ENCODE assay signal across 17 mouse cellular contexts in the genomic region with DNA sequence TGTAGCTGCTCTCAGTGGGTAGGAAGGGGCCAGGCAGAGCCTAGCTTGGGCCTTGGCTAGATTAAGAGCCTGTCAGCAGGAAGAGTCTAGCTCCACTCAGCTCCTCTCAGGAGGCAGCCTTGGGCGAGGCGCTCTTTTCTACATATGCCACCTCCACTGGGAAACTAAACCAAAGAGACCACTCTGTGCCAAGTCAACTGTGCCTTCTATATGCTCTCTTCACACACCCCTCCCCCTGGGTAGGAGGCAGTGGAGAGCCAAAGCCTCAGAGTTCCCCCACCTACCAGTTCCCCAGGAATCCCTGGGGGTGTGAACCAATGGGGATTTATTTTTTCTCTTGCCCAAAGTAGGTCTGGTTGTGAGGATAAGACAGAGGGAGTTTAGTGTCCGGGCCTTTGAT. TPM values are rescaled to one million over a fixed set of nuclear protein-coding genes. Genes with fewer than 3 reads are reported as not detected.
DNase-seq lines count a peak whose midpoint lies in the region; ATAC-seq and TF ChIP-seq lines count a peak whose summit lies in the region.
"Had no signal": no experiment of that assay in that cellular context is flagged by ENCODE, and none has a peak within 500 bp of the region (broad histone marks: within the 10 kb centered on the region; RNA-seq: fewer than 3 reads in every experiment).

No protein-coding gene starts in this region.

- H3K4me3 ChIP-seq in midbrain, embryonic 15.5 days: no peak overlapping the region
- H3K4me3 ChIP-seq in midbrain, embryonic 11.5 days (ENCODE audit: low read depth, low read length): no peak overlapping the region
- H3K4me3 ChIP-seq in CH12.LX (replicated peaks in 1 of 3; ENCODE audit: low read depth in 2 of 3, low read length in 2 of 3, poor library complexity in 1 of 3): no peak overlapping the region
- H3K4me3 ChIP-seq: forebrain, embryonic 10.5 days; heart, embryonic 12.5 days; megakaryocyte, embryonic 14.5 days had no signal

- no peak overlapping the region for H3K9ac ChIP-seq in midbrain, embryonic 15.5 days
- H3K9ac ChIP-seq in midbrain, embryonic 11.5 days (ENCODE audit: low read length): no peak overlapping the region
- H3K9ac ChIP-seq in CH12.LX (ENCODE audit: insufficient read depth, low read depth): no peak overlapping the region
- H3K9ac ChIP-seq: heart, embryonic 12.5 days; liver, embryonic 14.5 days; lung, embryonic 14.5 days had no signal

- no peak for TF ChIP-seq RAD21 in CH12.LX (IDR thresholded peaks at IDR 0.05; ENCODE audit: low read depth, low read length)

- no peaks in the 10 kb centered on the region for H3K79me2 ChIP-seq in CH12.LX (replicated peaks; ENCODE audit: control insufficient read depth, extremely low read depth, insufficient read depth, poor library complexity, severe bottlenecking)

- H3K27ac ChIP-seq in midbrain, embryonic 15.5 days: no peak overlapping the region
- H3K27ac ChIP-seq in midbrain, embryonic 11.5 days (ENCODE audit: low read depth, low read length): no peak overlapping the region
- H3K27ac ChIP-seq in CH12.LX (ENCODE audit: insufficient read depth, low read depth): no peak overlapping the region
- H3K27ac ChIP-seq: kidney, postnatal 0 days; liver, embryonic 14.5 days had no signal

- H3K9me3 ChIP-seq in midbrain, embryonic 15.5 days: no peaks in the 10 kb centered on the region
- no peaks in the 10 kb centered on the region for H3K9me3 ChIP-seq in midbrain, embryonic 11.5 days (ENCODE audit: control insufficient read depth, low read length)
- H3K9me3 ChIP-seq in CH12.LX (replicated peaks; ENCODE audit: low read length): no peaks in the 10 kb centered on the region
- H3K9me3 ChIP-seq: forebrain, embryonic 10.5 days; heart, embryonic 12.5 days; megakaryocyte, embryonic 14.5 days had no signal

- TF ChIP-seq EP300 in CH12.LX (IDR thresholded peaks at IDR 0.05; ENCODE audit: low read length): no peak

- TF ChIP-seq POLR2A in CH12.LX (IDR thresholded peaks at IDR 0.05; ENCODE audit: low read depth, low read length): no peak

- no peak for TF ChIP-seq CTCF in CH12.LX (conservative IDR thresholded peaks at IDR 0.05 in 1 of 2, IDR thresholded peaks at IDR 0.05 in 1 of 2; ENCODE audit: low read depth in 2 of 2, low read length in 2 of 2)

- dilution Hi-C loops in CH12.LX (cut with MboI; ENCODE audit: extremely low pct_ligation_motif_present, extremely low pct_unique_long_range_greater_than_20kb, low sequenced_read_pairs): no loop called here

- in situ Hi-C loops in CH12.LX (cut with MboI; ENCODE audit: low pct_ligation_motif_present, low pct_unique_long_range_greater_than_20kb, low sequenced_read_pairs): no loop called here

- 0 out of 2 replicates have a peak, but pooled peaks cover 2% of the 10 kb centered on the region for H3K36me3 ChIP-seq in midbrain, embryonic 15.5 days (replicated peaks)
- no peaks in the 10 kb centered on the region for H3K36me3 ChIP-seq in midbrain, embryonic 11.5 days (ENCODE audit: control insufficient read depth, insufficient read depth, low read length)
- peaks cover 27 to 78% of the 10 kb centered on the region in 2 experiments for H3K36me3 ChIP-seq in CH12.LX (replicated peaks in 1 of 2; ENCODE audit: control insufficient read depth in 1 of 2, insufficient read depth in 1 of 2, low read length in 1 of 2)

- H3K4me1 ChIP-seq in midbrain, embryonic 15.5 days: peaks cover 11% of the 10 kb centered on the region
- H3K4me1 ChIP-seq in midbrain, embryonic 11.5 days (ENCODE audit: control insufficient read depth, insufficient read depth, low read length): no peaks in the 10 kb centered on the region
- H3K4me1 ChIP-seq in CH12.LX (ENCODE audit: control insufficient read depth in 1 of 2, insufficient read depth in 2 of 2): peaks cover 3 to 27% of the 10 kb centered on the region in 2 experiments; a peak in 3 of 4 replicates

- 92% methylated on average over 3 of the region's 3 CpGs for WGBS in midbrain, embryonic 15.5 days
- 93% methylated on average over 3 of the region's 3 CpGs for WGBS in midbrain, embryonic 11.5 days

- peak; percentile 16; the same call in 1 of the 2 replicates for ATAC-seq in midbrain, embryonic 15.5 days (replicated peaks)
- no peak for ATAC-seq in midbrain, embryonic 11.5 days (ENCODE audit: low FRiP score)

- DNase-seq in heart, adult 11 months: peak; percentile 90
- DNase-seq in heart, postnatal 4 days: no peak
- no peak for DNase-seq in midbrain, embryonic 11.5 days (ENCODE audit: low spot score, missing footprints)
- DNase-seq in CH12.LX (ENCODE audit: extremely low read depth): no peak
- DNase-seq in brain, adult 2 months (ENCODE audit: low read depth, low spot score): peak; percentile 81
- no peak for DNase-seq in gastrocnemius, postnatal 10 days

- no peak overlapping the region for H3K4me2 ChIP-seq in midbrain, embryonic 15.5 days
- no peak overlapping the region for H3K4me2 ChIP-seq in midbrain, embryonic 11.5 days
- no peak overlapping the region for H3K4me2 ChIP-seq in CH12.LX (ENCODE audit: insufficient read depth, low read depth, poor library complexity, severe bottlenecking)
- H3K4me2 ChIP-seq: heart, embryonic 12.5 days; hindbrain, embryonic 14.5 days; lung, embryonic 14.5 days had no signal

- no peaks in the 10 kb centered on the region for H3K27me3 ChIP-seq in midbrain, embryonic 15.5 days (replicated peaks)
- no peaks in the 10 kb centered on the region for H3K27me3 ChIP-seq in midbrain, embryonic 11.5 days (ENCODE audit: control insufficient read depth, insufficient read depth, low read length)
- H3K27me3 ChIP-seq in CH12.LX (replicated peaks): no peaks in the 10 kb centered on the region
- H3K27me3 ChIP-seq: heart, embryonic 12.5 days; megakaryocyte, embryonic 14.5 days had no signal

TF ChIP-seq in CH12.LX, 34 proteins besides CTCF, POLR2A, EP300 and RAD21:
- no peak for TF ChIP-seq NRF1 (IDR thresholded peaks at IDR 0.05; ENCODE audit: low read depth, low read length)
- TF ChIP-seq CHD2 (IDR thresholded peaks at IDR 0.05; ENCODE audit: low read length): 0 out of 2 replicates have a peak, but pooled peaks have one; percentile 9
- TF ChIP-seq ETS1 (conservative IDR thresholded peaks at IDR 0.05; ENCODE audit: low read depth, low read length): no peak
- TF ChIP-seq GABPA (IDR thresholded peaks at IDR 0.05; ENCODE audit: insufficient replicate concordance, low read depth, low read length): no peak
- TF ChIP-seq ZMIZ1 (IDR thresholded peaks at IDR 0.05; ENCODE audit: low read depth, low read length): no peak

RNA-seq across cellular contexts. Expression of a gene that starts 2.4 kb away (rescaled TPM):
- under 1 TPM in 1 of 2 experiments, not detected in 1; 0.32 TPM for total RNA-seq in heart, postnatal 4 days (2021)
- 5.4 and 5.5 TPM in 2 replicates for polyA plus RNA-seq in midbrain, embryonic 15.5 days (2015; fragmentation: Nextera tagmentation; extraction: Ambion mirVana)
- 0.61 and 1.9 TPM in 2 replicates for polyA plus RNA-seq in midbrain, embryonic 11.5 days (2014; fragmentation: Nextera tagmentation; extraction: Ambion mirVana)
- 2.0 and 2.9 TPM in 2 replicates for total RNA-seq in CH12.LX (2012; rRNA removed)
- 1.3 and 1.5 TPM in 2 replicates for total RNA-seq in CH12.LX (2014; rRNA removed)
- polyA plus RNA-seq in CH12.LX (2012; ENCODE audit: insufficient read length, low read depth): 5.3 and 5.9 TPM in 2 replicates
- under 1 TPM in 1 of 2 experiments, not detected in 1; 0.47 TPM for total RNA-seq in gastrocnemius, postnatal 10 days (2021)
- total RNA-seq: gastrocnemius, postnatal 14 days; heart, adult 18-20 months had no signal

RNA-seq across cellular contexts. Expression of a gene that starts 7.0 kb away (rescaled TPM):
- 10 to 100 TPM; 85.4 to 94.0 TPM for total RNA-seq in heart, postnatal 4 days (2021)
- polyA plus RNA-seq in midbrain, embryonic 15.5 days (2015; fragmentation: Nextera tagmentation; extraction: Ambion mirVana): 64.3 and 65.3 TPM in 2 replicates
- 22.5 and 26.9 TPM in 2 replicates for polyA plus RNA-seq in midbrain, embryonic 11.5 days (2014; fragmentation: Nextera tagmentation; extraction: Ambion mirVana)
- total RNA-seq in CH12.LX (2012; rRNA removed) (228 and 298 TPM in 2 replicates), CH12.LX (2014; rRNA removed) (136 and 137 TPM in 2 replicates)
- polyA plus RNA-seq in CH12.LX (2012; ENCODE audit: insufficient read length, low read depth): 227 and 313 TPM in 2 replicates
- 10 to 100 TPM; 22.9 to 26.3 TPM for total RNA-seq in gastrocnemius, postnatal 10 days (2021)

RNA-seq across cellular contexts. Expression of a gene that starts 11.9 kb away (rescaled TPM):
- 1 to 10 TPM; 1.4 to 1.7 TPM for total RNA-seq in heart, postnatal 4 days (2021)
- polyA plus RNA-seq in midbrain, embryonic 15.5 days (2015; fragmentation: Nextera tagmentation; extraction: Ambion mirVana): 1.6 and 2.0 TPM in 2 replicates
- 0.23 and 0.28 TPM in 2 replicates for polyA plus RNA-seq in midbrain, embryonic 11.5 days (2014; fragmentation: Nextera tagmentation; extraction: Ambion mirVana)
- total RNA-seq in CH12.LX (2012; rRNA removed): 0.21 and 0.34 TPM in 2 replicates
- 0.18 TPM in 1 of 2 replicates, not detected in the other for total RNA-seq in CH12.LX (2014; rRNA removed)
- 0.17 and 0.25 TPM in 2 replicates for polyA plus RNA-seq in CH12.LX (2012; ENCODE audit: insufficient read length, low read depth)
- total RNA-seq in gastrocnemius, postnatal 10 days (2021): 1 to 10 TPM in 1 of 2 experiments, under 1 TPM in 1; 0.23 to 1.2 TPM
- total RNA-seq: neutrophil, adult 5-6 weeks had no signal

RNA-seq across cellular contexts. Expression of a gene that starts 31.0 kb away (rescaled TPM):
- total RNA-seq in heart, postnatal 4 days (2021): 10 to 100 TPM; 21.7 to 24.3 TPM
- polyA plus RNA-seq in midbrain, embryonic 15.5 days (2015; fragmentation: Nextera tagmentation; extraction: Ambion mirVana): 11.6 and 13.7 TPM in 2 replicates
- 11.2 and 13.6 TPM in 2 replicates for polyA plus RNA-seq in midbrain, embryonic 11.5 days (2014; fragmentation: Nextera tagmentation; extraction: Ambion mirVana)
- total RNA-seq in CH12.LX (2012; rRNA removed): 12.2 and 12.9 TPM in 2 replicates
- 10.5 and 11.0 TPM in 2 replicates for total RNA-seq in CH12.LX (2014; rRNA removed)
- polyA plus RNA-seq in CH12.LX (2012; ENCODE audit: insufficient read length, low read depth): 11.5 and 12.3 TPM in 2 replicates
- total RNA-seq in gastrocnemius, postnatal 10 days (2021): 10 to 100 TPM; 15.2 to 17.5 TPM

RNA-seq across cellular contexts. Expression of a gene that starts 34.6 kb away (rescaled TPM):
- 10 to 100 TPM; 62.4 to 65.8 TPM for total RNA-seq in heart, postnatal 4 days (2021)
- polyA plus RNA-seq in midbrain, embryonic 15.5 days (2015; fragmentation: Nextera tagmentation; extraction: Ambion mirVana): 7.5 and 9.1 TPM in 2 replicates
- polyA plus RNA-seq in midbrain, embryonic 11.5 days (2014; fragmentation: Nextera tagmentation; extraction: Ambion mirVana): 7.2 and 7.8 TPM in 2 replicates
- 9.4 and 9.7 TPM in 2 replicates for total RNA-seq in CH12.LX (2012; rRNA removed)
- 2.8 and 4.2 TPM in 2 replicates for total RNA-seq in CH12.LX (2014; rRNA removed)
- 7.2 and 8.1 TPM in 2 replicates for polyA plus RNA-seq in CH12.LX (2012; ENCODE audit: insufficient read length, low read depth)
- 10 to 100 TPM; 18.7 to 26.6 TPM for total RNA-seq in gastrocnemius, postnatal 10 days (2021)

Comparison
In these comparisons a context has a peak if more than half of its experiments do, and no peak if none do; other contexts are left out.
1. DNase-seq: peak in heart, adult 11 months (single experiment) and brain, adult 2 months (single experiment); none in heart, postnatal 4 days (single experiment), midbrain, embryonic 11.5 days (single experiment), CH12.LX (single experiment) and gastrocnemius, postnatal 10 days (single experiment).